Mouse (Mus musculus) heart, embryonic 14.5 days (tissue): ENCODE measurements around the gene Mamdc4. TPM values are rescaled to one million over a fixed set of nuclear protein-coding genes. Genes with fewer than 3 reads are reported as not detected.

Experiments used
- ATAC-seq: fragments of 200-750 bp; cut with Nextera tagmentation; 2 replicates; pipeline ENCODE4 v1.8.0; 2017; ENCODE audit warnings: low read depth, moderate TSS enrichment; ENCODE audit not compliant: insufficient number of reproducible peaks, insufficient read depth, low FRiP score
- H3K27ac ChIP-seq, 2 experiments: fragments of 200-500 bp in 1 of 2; fragments of 300-500 bp in 1 of 2; sonication (generic) in 1 of 2; replicated peaks in 1 of 2; 2 replicates each; pipeline ENCODE4 v1.5.1; 2012 to 2014; ENCODE audit warnings: low read depth in 2 of 2, low read length in 2 of 2, control low read depth in 1 of 2, mild to moderate bottlenecking in 1 of 2, mixed read lengths in 1 of 2; ENCODE audit not compliant: control insufficient read depth in 1 of 2, insufficient read depth in 1 of 2
- H3K27me3 ChIP-seq: fragments of 300-500 bp; sonication (generic); 2 replicates; pipeline ENCODE4 v1.6.1; 2014; ENCODE audit warnings: mild to moderate bottlenecking, low read length, control low read depth; ENCODE audit not compliant: control insufficient read depth, insufficient read depth
- H3K36me3 ChIP-seq: fragments of 300-500 bp; sonication (generic); 2 replicates; pipeline ENCODE4 v1.6.1; 2014; ENCODE audit warnings: mild to moderate bottlenecking, control low read depth, low read length, mixed read lengths; ENCODE audit not compliant: control insufficient read depth, insufficient read depth
- H3K4me1 ChIP-seq, 2 experiments: fragments of 200-500 bp in 1 of 2; fragments of 300-500 bp in 1 of 2; sonication (generic) in 1 of 2; 2 replicates each; pipeline ENCODE4 v1.6.1; 2012 to 2014; ENCODE audit warnings: low read length in 2 of 2, control low read depth in 1 of 2, mixed read lengths in 1 of 2; ENCODE audit not compliant: control insufficient read depth in 2 of 2, insufficient read depth in 2 of 2
- H3K4me2 ChIP-seq: fragments of 300-500 bp; sonication (generic); 2 replicates; pipeline ENCODE4 v1.6.1; 2014; ENCODE audit warnings: mild to moderate bottlenecking, low read length
- H3K4me3 ChIP-seq, 2 experiments: fragments of 200-500 bp in 1 of 2; fragments of 300-500 bp in 1 of 2; sonication (generic) in 1 of 2; 2 replicates each; pipeline ENCODE4 v1.5.1; 2012 to 2014; ENCODE audit warnings: low read length in 2 of 2, mild to moderate bottlenecking in 2 of 2, control low read depth in 1 of 2, low read depth in 1 of 2, moderate library complexity in 1 of 2; ENCODE audit not compliant: control insufficient read depth in 1 of 2, insufficient read depth in 1 of 2
- H3K9ac ChIP-seq: fragments of 300-500 bp; sonication (generic); 2 replicates; pipeline ENCODE4 v1.6.1; 2014; ENCODE audit warnings: mild to moderate bottlenecking, low read length
- H3K9me3 ChIP-seq: fragments of 300-500 bp; sonication (generic); 2 replicates; pipeline ENCODE4 v1.6.1; 2016; ENCODE audit warnings: low read length, control low read depth; ENCODE audit not compliant: control insufficient read depth
- WGBS: fragments of 180-500 bp; shearing (Covaris S2); extraction: QIAGEN DNeasy Blood & Tissue Kit; methylation state at CpG from one replicate; pipeline ENCODE4 v1.1.7; 2014; 5-methylcytosine and 5-hydroxymethylcytosine counted together
- polyA plus RNA-seq: library from polyadenylated mRNA; unstranded; fragments of >200 nt; fragmentation: Nextera tagmentation; extraction: Ambion mirVana; gene quantifications from 2 replicates; pipeline ENCODE4 v1.2.1, GENCODE M21; 2014

Gene Mamdc4
- polyA plus RNA-seq, 1 experiment from 2014 or later = 1.4 TPM

- Histone ChIP-seq H3K9me3 (no peaks in the 10 kb centered on the region), H3K4me2 (no peak overlapping the region), H3K9ac (no peak overlapping the region), H3K27me3 (no peaks in the 10 kb centered on the region), H3K4me3 (no peak overlapping the region), H3K36me3 (peaks cover 92% of the 10 kb centered on the region), H3K4me1 (peaks cover 0 to 8% of the 10 kb centered on the region in 2 experiments; a peak in 1 of 4 replicates), H3K27ac (no peak overlapping the region)
- ATAC-seq = no peak
- 85% methylated on average over 2 of the region's 2 CpGs for whole genome bisulfite sequencing
These were observed 40.9 kb downstream of the Mamdc4 start for GRCm38 (mm10) chr2:25533707-25534106.

- no peak overlapping the region for H3K4me2 ChIP-seq
- 85% methylated on average over 9 of the region's 9 CpGs for WGBS
- H3K27ac ChIP-seq = no peak overlapping the region
- no peak overlapping the region for H3K4me3 ChIP-seq
- H3K36me3 ChIP-seq = peaks cover 93% of the 10 kb centered on the region
- H3K9me3 ChIP-seq = no peaks in the 10 kb centered on the region
- H3K4me1 ChIP-seq = no peaks in the 10 kb centered on the region
- no peaks in the 10 kb centered on the region for H3K27me3 ChIP-seq
- ATAC-seq = no peak
- no peak overlapping the region for H3K9ac ChIP-seq
These were observed 47.9 kb downstream of the Mamdc4 start for GRCm38 (mm10) chr2:25526510-25527302.

Other genes with a start within 250 kb of the Mamdc4 start
- 42.8 and 48.1 TPM in 2 replicates for gene Man1b1, start 242.5 kb downstream of the Mamdc4 start, polyA plus RNA-seq
- gene Dpp7, start 218.5 kb downstream of the Mamdc4 start, polyA plus RNA-seq = 11.5 and 12.4 TPM in 2 replicates
- 17.6 and 18.3 TPM in 2 replicates for gene Uap1l1, start 209.2 kb downstream of the Mamdc4 start, polyA plus RNA-seq
- 14.4 and 17.7 TPM in 2 replicates for gene Sapcd2, start 202.5 kb downstream of the Mamdc4 start, polyA plus RNA-seq
- 0.81 and 0.85 TPM in 2 replicates for gene Entpd2, start 179.0 kb downstream of the Mamdc4 start, polyA plus RNA-seq
- 29.3 and 29.5 TPM in 2 replicates for gene Npdc1, start 175.5 kb downstream of the Mamdc4 start, polyA plus RNA-seq
- 0.14 TPM in 1 of 2 replicates, not detected in the other for gene Fut7, start 151.6 kb downstream of the Mamdc4 start, polyA plus RNA-seq
- gene Abca2, start 146.1 kb downstream of the Mamdc4 start, polyA plus RNA-seq = 3.8 and 4.3 TPM in 2 replicates
- gene Clic3, start 118.0 kb downstream of the Mamdc4 start, polyA plus RNA-seq = 3.8 and 4.6 TPM in 2 replicates
- gene Paxx, start 113.8 kb downstream of the Mamdc4 start, polyA plus RNA-seq = 31.0 and 32.6 TPM in 2 replicates
- gene Ptgds, start 104.8 kb downstream of the Mamdc4 start, polyA plus RNA-seq = 98.5 and 112 TPM in 2 replicates
- gene Lcn12, start 80.9 kb downstream of the Mamdc4 start, polyA plus RNA-seq = not detected in 2 replicates
- gene Fbxw5, start 74.1 kb downstream of the Mamdc4 start, polyA plus RNA-seq = 82.8 and 85.2 TPM in 2 replicates
- 2.9 and 4.9 TPM in 2 replicates for gene C8g, start 73.1 kb downstream of the Mamdc4 start, polyA plus RNA-seq
- 19.1 and 19.8 TPM in 2 replicates for gene Traf2, start 27.9 kb downstream of the Mamdc4 start, polyA plus RNA-seq
- gene Edf1, start 17.0 kb downstream of the Mamdc4 start, polyA plus RNA-seq = 279 and 319 TPM in 2 replicates
- 240 and 250 TPM in 2 replicates for gene Phpt1, start 379 bp upstream of the Mamdc4 start, polyA plus RNA-seq
- not detected in 2 replicates for gene Ajm1, start 6.9 kb upstream of the Mamdc4 start, polyA plus RNA-seq
- gene Rabl6, start 33.7 kb upstream of the Mamdc4 start, polyA plus RNA-seq = 41.9 and 42.1 TPM in 2 replicates
- gene Ccdc183, start 42.8 kb upstream of the Mamdc4 start, polyA plus RNA-seq = 0.07 and 0.27 TPM in 2 replicates
- gene Tmem141, start 47.2 kb upstream of the Mamdc4 start, polyA plus RNA-seq = 22.8 and 28.2 TPM in 2 replicates
- 1.8 and 3.2 TPM in 2 replicates for gene Fcna, start 53.2 kb upstream of the Mamdc4 start, polyA plus RNA-seq
- gene Lcn8, start 78.3 kb upstream of the Mamdc4 start, polyA plus RNA-seq = not detected in 2 replicates
- gene Lcn5, start 83.1 kb upstream of the Mamdc4 start, polyA plus RNA-seq = not detected in 2 replicates
- gene Lcn6, start 101.9 kb upstream of the Mamdc4 start, polyA plus RNA-seq = not detected in 2 replicates
- not detected in 2 replicates for gene Lcn10, start 107.9 kb upstream of the Mamdc4 start, polyA plus RNA-seq
- gene Obp2a, start 125.2 kb upstream of the Mamdc4 start, polyA plus RNA-seq = not detected in 2 replicates
- 36.7 and 44.1 TPM in 2 replicates for gene Bmyc, start 131.9 kb upstream of the Mamdc4 start, polyA plus RNA-seq
- gene Obp2b, start 162.2 kb upstream of the Mamdc4 start, polyA plus RNA-seq = not detected in 2 replicates
- gene Lcn3, start 190.7 kb upstream of the Mamdc4 start, polyA plus RNA-seq = not detected in 2 replicates
- not detected in 2 replicates for gene Lcn11, start 202.2 kb upstream of the Mamdc4 start, polyA plus RNA-seq
- gene Gm13539, start 207.4 kb upstream of the Mamdc4 start, polyA plus RNA-seq = not detected in 2 replicates
- not detected in 2 replicates for gene Glt6d1, start 241.0 kb upstream of the Mamdc4 start, polyA plus RNA-seq
- not detected in 2 replicates for gene Lcn9, start 248.3 kb upstream of the Mamdc4 start, polyA plus RNA-seq